Mouse (Mus musculus): ENCODE data around the gene Ola1. TPM values are rescaled to one million over a fixed set of nuclear protein-coding genes. Genes with fewer than 3 reads are reported as not detected.

The Ola1 gene
- polyA plus RNA-seq (2012; rRNA removed) = 55.6 and 61.2 TPM in 2 replicates

DNA sequence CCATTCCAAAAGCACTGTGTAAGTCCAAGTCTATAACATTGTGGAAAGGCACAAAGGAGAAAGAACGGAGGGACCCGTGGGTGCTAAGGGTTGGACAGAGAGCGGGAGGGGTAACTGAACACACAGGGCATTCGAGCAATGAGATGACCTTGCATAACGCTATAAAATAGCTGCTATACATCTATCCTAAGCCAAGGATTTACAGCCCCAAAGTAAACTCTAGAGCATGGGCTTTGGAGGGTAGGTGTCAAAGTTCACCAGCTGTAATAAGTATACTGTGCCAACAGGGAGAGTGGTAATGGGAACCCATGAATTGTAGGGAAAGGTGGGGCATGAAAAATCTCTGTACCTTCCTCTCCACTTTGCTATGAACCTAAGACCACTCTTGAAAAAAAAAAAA is at the start of gene Ola1:
Ola1 (minus strand) TSS at position 12 of the 400 bp plus-strand sequence.

Other genes starting within 250 kb of the Ola1 start
- gene Sp3, start 238.5 kb downstream of the Ola1 start, polyA plus RNA-seq (2012; rRNA removed) = 32.6 and 34.4 TPM in 2 replicates
- gene Gm11084, start 232.2 kb downstream of the Ola1 start, polyA plus RNA-seq (2012; rRNA removed) = not detected in 2 replicates
- 8.0 and 11.9 TPM in 2 replicates for gene Sp9, start 53.0 kb upstream of the Ola1 start, polyA plus RNA-seq (2012; rRNA removed)
- gene Scrn3, start 93.7 kb upstream of the Ola1 start, polyA plus RNA-seq (2012; rRNA removed) = 6.0 and 7.2 TPM in 2 replicates
- gene Cir1, start 93.8 kb upstream of the Ola1 start, polyA plus RNA-seq (2012; rRNA removed) = 25.8 and 28.8 TPM in 2 replicates
- gene Gpr155, start 167.6 kb upstream of the Ola1 start, polyA plus RNA-seq (2012; rRNA removed) = 12.2 and 13.7 TPM in 2 replicates